Mouse (Mus musculus) heart, adult 18-20 months (tissue): ENCODE measurements around the gene Scarf2. TPM values are rescaled to one million over a fixed set of nuclear protein-coding genes. Genes with fewer than 3 reads are reported as not detected.

Experiments used
- DNase-seq, 2 experiments: peaks; one replicate each; pipeline ENCODE4 v3.0.0; 2021 to 2022; ENCODE audit warnings: mixed read lengths in 1 of 2
- long read RNA-seq, 2 experiments: library from polyadenylated mRNA; stranded (forward); transcript quantifications; one replicate each; pipeline ENCODE4 v2.0.0; 2021
- total RNA-seq, 2 experiments: library from RNA; stranded (reverse); gene quantifications; 2 replicates each; pipeline ENCODE4 v1.2.3; 2021

Scarf2 gene
- 1 to 10 TPM; 4.8 TPM for total RNA-seq
- long read RNA-seq, experiment 1, partial matches to known transcripts = 1 of 7 reads
- long read RNA-seq, experiment 1, other reads (novel, unspliced or antisense) = 3 of 7 reads
- long read RNA-seq, experiment 2, partial matches to known transcripts = 0 of 4 reads
- long read RNA-seq, experiment 2, other reads (novel, unspliced or antisense) = 1 of 4 reads

DNA sequence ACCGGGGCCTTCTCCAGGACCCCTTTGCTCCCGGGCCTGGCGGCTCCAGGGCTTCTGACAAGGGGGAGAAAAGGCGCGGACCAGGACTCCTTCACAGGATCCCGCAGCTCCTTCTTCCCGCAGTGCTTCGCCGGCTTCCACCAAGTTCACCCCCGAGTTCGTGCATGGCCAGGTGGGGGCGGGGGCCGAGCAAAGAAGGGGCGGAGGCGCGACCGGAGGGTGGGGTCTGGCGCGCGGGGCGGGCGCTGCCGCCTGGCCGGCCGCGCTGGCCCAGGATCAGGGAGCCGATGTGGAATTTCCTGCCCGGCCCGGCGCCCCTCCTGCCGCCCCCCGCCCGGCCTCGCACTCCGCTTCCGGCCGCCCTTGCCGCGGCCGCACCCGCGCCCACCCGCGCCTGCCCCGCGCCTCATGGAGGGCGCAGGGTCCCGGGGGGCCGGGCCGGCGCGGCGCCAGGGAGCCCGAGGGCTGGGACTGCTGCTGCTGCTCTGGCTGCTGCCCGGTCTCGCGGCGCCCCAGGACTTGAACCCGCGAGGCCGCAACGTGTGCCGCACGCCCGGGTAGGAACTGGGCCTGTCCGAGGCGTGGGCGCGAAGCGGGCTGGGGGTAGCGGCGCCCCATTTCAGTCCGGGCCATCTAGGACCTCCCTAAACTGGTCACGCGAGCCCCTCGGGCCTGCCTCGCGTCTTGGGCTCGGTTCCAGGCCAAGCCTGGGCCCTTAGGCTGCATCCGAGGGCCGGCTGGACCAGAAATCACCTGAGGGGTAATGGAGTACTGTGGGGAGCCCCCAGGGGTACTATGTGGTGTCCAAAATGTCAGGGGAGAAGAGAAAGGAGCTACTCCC is at the start of gene Scarf2:
Gene Scarf2, plus strand, starts transcription at position 312 of the 841 bp plus-strand sequence.
- peak; percentile 75 to 78 for DNase-seq

DNA sequence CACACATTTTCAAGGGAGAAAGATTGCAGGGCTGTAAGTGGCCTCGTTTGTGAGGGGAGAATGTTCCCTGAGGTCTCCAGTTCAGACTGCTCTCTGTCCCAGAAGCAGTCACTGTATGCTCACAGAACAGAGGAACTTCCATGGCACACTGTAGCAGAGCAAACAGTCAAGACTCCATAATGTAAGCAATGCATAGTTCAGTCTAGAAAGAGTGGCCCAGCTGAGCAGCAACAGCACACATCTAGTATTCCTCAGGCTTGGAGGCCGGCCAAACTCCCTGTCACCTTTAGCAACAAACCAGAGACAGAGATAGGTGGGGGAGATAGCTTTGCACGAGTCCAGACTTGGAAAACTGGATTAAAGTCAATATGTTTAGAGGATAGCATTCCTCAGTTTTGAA is 44.1 kb upstream of the Scarf2 start:
- peak in 1 of 2 experiments; percentile 26 for DNase-seq

DNA sequence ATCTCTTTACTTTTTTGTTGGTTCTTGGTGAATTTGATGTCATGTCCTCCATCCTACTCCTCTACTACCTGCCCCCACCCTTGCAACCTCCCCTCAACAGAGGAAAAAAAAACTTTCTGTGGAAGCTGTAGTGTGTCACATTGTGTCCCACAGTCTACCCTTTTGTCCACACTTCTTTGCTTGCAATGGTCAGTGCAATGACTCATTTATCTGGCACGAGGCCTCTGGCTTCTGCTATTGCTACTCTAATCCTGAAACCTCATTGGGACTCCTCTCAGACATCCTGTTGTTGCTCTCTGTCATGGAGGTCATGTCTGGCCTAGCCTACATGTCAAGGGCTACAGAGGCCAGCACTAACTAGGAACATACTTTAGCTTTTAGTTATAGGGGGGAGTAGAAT is 43.4 kb upstream of the Scarf2 start:
- DNase-seq = peak; percentile 54 to 70

DNA sequence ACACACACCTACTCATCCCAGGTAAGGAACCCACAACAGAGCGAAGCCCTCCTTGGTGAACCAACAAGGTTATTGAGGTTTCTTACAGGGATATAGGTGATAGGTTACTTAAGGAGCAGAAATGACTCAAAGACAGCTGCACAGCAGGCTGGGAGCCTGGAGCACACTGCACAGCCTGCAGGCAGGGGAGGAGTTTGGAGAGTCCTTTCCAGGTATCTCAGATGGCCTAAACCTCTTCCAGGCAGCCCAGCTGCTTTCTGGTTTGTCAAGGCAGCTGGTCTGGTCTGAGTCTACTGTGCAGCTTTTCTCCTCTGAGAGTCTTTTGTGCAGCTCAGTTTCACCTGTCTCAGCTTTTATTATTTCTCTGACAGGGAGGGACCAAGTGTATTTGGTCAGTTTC is 39.3 kb upstream of the Scarf2 start:
- DNase-seq = no peak

DNA sequence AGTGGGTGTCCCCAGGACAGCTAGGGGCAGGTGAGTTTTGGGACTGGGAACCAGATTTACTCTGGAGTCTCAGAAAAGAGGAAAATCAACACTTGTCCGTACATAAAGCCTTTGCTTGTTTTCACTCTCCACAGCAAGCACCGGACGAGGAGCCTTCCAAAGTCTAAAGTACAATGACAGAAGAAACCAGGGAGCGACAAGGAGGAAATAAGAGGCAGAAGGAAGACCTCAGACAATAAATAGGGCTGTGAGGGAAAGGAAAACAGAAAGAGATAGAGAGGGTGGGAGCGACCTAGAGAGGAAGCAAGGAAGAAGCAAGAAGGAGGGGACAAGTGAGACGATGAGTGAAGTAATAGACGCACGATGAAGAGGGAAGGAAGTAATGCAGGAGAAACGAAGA is 38.2 kb upstream of the Scarf2 start:
- DNase-seq = peak in 1 of 2 experiments; percentile 10

DNA sequence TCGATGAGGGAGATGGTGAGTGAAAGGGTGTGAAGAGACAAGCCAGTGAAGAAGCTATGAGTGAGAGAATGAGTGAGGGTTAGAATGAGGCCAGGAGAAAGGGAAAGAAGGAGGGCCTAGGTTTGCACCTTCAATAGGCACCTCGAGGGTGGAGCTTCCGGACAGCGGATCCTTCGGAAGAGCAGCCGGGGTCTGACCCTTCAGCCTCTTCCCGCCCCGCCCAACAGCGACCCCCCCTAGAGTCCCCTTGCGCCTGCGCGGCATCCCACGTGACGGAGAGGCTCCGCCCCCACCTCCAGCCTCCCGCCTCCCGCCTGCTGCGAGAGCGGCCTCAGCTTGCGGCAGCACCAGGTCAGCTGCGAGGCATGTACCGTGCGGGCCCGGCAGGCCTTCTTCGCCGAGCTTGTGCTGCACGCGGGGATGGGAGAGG is 37.7 kb upstream of the Scarf2 start, which contains the start of gene Klhl22:
Gene Klhl22, plus strand, starts transcription at position 275 of the 430 bp plus-strand sequence.
- peak; percentile 95 for DNase-seq

DNA sequence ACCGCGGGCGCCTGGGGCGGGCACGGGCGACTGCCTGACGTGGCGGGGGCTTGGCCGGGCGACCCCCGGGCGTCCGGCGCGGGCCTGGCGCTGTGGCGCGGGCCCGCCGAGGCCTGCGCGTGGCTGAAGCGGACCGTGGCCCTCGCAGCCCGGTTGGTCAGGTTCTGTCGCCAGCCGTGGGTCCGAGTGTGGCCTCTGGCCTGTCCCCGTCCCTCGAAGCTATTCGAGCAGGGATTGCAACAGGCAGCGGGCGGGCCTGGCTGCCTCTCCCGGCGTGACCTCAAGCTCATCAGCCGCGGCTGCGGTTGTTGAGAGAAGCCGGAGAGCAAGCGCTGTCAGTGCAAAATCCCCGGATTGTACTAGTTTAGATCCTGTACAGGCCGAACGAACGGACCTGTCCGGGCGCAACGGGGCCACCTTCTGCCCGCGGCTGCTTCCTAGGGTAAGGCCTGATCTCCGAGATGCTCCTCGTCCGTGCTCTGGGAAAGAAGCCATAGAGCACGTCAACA is 37.2 kb upstream of the Scarf2 start:
- DNase-seq = peak; percentile 50 to 73

DNA sequence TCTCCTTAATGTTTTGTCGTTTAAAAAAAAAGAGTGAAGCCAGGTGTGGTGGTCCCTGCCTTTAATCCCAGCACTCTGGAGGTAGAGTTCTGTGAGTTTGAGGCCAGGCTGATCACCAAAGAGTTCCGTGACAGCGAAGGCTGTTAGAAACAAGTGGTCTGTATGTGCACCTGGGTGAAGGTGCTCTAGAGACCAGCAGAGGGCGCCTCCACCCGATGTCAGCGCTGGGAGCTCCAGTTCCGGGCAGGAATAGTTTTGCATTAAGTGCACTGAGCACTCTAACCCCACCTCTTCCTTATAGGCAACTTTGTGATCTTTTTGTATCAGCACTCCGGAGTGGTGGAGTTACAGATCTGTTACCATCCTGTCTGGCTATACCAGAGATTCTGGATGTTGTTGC is 36.4 kb upstream of the Scarf2 start:
- DNase-seq = peak; percentile 11 to 36

DNA sequence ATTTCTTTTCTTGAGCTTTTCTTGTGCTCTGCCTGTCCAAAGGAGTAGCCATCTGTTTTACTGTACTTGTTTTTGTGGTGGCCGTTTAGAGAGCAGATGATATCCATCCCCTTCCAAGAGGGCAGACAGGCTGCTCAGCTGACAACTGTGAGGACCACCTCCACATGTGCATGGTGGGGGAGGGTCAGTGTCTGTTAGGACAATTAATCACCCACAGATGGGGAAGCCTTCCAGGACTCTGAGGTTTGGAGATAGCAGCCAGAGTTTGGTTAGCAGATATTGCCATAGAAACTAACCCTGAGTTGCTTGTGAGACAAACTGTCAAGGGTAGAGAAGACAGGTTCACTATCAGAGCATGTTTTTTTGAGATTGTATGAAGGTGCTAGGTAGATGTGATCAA is 36.0 kb upstream of the Scarf2 start:
- DNase-seq = no peak

DNA sequence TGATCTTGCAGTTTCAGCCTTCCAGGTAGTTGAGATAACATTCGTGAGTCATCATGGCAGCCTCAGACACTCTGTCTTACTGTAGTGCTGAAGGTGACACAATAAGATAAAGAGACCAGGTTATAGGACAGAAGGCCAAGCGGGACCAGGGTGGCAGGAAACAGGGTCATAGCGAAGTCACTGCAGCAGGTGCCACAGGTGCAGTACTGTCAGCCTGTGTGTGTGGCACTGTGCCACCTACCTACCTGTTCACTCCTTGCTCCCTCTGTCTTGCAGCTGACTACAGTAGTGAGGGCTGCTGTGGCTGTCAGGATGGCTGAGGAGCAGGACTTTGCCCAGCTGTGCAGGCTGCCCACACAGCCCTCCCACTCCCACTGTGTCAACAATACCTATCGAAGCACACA is 33.0 kb upstream of the Scarf2 start:
- no peak for DNase-seq

DNA sequence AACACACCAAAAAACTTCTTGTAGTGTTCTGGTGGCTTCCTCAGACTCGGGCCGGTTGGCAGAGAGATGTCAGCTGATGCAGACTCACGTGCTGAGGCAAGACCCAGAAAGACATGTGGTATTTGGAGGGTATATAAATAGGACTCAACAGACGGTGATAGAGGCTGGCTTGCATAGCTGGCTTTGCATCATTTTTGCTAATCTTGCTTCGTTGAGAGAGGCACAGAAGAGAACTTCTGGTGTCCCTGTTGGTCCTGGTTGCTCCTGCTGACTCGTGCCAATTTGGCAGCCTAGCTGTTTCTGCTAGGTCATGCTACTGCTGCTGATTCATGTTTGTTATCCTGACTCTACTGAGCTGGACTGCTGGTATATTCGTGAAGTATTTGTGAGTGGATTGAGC is 28.2 kb upstream of the Scarf2 start:
- peak; percentile 70 to 81 for DNase-seq

DNA sequence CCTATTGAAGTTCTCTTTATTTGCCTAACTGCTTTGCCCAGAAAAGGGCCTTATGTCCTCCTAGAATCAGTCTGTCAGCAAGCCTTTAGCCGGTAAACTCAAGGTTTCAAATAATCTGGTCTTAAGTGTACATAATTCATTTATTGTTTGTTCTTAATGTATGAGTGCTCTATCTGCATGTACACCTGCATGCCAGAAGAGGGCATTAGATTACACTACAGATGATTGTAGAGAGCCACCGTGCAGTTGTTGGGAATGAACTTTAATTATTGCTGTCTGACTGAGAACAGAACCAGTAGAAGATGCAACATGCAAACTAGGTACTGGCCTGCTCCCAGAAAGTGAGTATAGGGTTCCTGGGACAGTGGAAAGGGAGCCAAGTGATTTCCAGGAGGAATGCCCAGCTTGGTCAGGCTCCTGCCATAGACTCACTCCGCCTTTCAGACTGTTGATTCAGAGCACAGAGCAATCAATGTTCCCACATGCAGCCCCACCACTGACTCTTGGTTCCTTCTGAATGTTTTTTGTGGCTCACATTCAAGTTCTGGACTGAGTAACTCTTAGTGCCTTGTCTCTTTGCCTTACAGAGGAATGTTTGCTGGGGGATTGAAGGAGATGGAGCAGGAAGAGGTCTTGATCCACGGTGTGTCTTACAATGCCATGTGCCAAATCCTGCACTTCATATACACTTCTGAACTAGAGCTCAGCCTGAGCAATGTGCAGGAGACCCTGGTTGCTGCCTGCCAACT is 25.8 kb upstream of the Scarf2 start:
- DNase-seq = peak; percentile 36 to 52

DNA sequence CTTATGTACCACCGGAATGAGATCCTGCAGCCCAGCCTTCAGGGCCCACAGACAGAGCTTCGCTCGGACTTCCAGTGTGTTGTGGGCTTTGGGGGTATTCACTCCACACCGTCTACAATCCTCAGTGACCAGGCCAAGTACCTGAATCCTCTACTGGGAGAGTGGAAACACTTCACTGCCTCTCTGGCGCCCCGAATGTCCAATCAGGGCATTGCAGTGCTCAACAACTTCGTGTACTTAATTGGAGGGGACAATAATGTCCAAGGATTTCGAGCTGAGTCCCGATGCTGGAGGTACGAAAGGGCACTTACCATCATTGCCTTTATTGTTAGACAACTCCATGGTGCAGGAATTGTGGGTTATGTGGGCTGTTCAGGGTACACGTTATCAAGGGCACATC is 20.3 kb upstream of the Scarf2 start:
- DNase-seq = peak in 1 of 2 experiments; percentile 60

DNA sequence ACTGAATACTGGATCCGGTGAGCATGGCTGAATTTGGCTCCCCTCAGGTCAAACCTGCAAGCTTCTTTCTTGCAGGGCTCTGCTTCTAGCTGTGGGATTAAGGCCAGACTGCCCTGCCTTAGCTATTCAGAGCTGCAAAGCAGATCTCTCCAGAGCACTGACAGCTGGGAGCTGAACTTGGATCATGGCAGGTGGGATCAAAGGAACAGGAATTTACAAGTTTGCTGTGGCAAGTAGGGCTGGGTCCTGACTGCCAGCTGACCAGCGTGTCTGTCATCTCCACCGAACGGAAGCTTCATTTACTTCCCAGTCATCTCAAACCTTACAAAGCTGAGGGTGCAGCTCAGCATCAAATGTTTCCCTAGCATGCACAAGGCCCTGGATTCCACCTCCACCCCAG is 18.9 kb upstream of the Scarf2 start:
- no peak for DNase-seq

DNA sequence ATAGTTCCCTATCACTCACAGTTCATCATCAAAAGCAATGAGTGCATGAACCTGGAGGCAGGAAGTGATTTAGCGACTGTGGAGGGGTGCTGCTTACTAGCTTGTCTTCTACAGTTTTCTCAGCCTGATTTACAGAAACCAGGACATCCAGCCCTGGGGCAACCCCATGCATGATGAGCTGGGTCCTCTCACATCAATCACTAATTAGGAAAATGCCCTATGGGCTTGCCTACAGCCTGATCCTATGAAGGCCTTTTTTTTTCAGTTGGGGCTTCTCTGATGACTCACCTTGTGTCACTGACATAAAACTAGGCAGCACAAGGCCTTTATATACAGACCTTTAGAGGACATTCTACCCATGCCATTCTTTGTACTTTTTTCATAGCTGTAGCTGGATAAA is 17.4 kb upstream of the Scarf2 start:
- DNase-seq = no peak

DNA sequence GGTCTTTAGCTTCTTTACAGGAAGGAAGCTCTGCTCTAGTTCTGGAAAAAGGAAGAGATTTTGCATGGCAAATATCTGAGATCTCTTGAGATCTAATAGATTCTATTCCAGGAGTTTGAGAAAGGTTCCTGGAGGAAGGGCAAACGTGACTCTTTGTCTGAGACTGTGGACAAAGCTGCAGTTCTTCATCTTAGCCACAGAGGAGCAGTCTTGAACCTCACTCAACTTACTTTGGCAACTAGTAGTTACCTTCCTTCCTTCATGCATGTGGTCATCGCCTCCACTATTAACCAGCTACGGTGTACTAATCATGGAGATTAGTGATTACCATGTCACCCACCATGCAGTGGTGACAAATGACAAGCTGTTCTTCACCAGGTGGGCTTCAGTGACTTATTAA is 11.7 kb upstream of the Scarf2 start:
- no peak for DNase-seq

DNA sequence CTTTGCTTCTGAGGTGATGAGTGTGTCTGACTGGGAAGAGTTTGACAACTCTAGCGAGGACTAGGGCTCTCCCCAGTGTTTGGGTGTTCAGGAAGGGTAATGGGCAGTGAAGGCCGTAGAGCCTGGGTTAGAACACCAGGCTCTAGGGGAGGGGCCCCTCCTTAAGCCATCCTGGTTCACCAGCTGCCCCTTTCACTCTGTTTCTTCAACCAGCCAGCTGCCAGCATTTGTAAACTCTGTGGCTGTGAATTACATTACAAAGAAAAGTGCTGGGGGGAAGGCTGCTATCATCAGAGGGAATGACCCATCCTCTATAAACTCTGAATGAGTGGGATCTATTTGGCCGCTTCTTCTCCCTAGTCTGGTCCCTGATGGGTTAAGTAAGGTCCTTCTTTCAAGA is 4.4 kb upstream of the Scarf2 start:
- no peak for DNase-seq

DNA sequence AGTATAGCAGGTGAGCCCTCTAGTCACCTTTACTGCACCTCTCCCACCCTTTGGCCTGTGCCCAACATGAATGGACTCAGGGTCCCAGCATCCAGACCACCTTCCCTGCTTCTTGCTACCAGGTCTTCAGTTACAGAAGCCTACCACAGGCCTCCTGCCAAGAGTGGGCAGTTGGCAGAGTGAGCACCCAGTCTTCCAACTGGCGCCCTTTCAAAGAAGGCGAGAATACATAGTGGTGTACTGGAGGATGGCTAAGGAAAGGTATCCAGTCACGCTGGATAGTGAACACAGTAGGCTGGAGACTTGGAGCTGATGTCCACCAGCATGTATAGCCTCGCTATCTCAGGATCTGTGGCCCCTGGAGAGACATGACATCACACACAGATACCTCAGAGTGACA is 3.0 kb upstream of the Scarf2 start:
- DNase-seq = no peak

DNA sequence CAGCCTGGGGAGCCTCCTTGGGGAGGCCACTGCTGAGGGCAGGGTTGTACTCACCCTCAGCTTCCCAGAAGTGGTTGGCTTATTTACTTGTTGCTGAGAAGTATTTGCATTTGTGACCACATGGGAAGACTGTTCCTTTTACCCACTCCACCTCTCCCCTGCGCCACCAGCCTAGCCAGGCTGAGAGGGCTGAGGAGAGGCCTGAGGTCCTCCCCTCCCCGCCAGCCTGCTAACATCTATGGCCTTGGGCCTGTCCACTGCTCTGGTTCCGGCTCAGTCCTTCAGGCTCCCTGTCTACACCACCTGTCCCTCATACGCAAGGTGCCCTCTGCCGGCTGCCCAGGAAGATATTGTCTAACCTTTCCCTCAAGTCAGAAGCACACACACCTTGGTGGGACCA is 1.4 kb upstream of the Scarf2 start:
- no peak for DNase-seq

DNA sequence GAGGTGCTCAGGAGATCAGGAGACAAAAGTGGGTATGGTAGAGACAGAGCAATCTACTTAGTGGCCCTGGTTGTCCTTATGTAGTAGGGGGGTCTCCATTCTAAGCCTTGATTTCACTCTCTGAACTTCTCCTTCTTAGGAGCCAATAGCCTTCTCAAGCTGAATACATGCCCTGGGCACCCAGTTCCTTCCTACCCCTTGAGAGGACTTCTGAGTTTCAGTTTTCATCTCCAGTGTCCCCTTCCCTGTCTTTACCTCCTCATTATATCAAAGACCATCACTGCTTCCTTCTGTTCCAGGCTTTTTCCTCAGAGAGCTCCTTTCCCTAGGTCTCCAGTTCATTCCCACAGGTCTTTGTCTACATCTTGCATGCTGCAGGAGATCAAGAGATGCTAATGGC is 563 bp upstream of the Scarf2 start:
- DNase-seq = no peak

DNA sequence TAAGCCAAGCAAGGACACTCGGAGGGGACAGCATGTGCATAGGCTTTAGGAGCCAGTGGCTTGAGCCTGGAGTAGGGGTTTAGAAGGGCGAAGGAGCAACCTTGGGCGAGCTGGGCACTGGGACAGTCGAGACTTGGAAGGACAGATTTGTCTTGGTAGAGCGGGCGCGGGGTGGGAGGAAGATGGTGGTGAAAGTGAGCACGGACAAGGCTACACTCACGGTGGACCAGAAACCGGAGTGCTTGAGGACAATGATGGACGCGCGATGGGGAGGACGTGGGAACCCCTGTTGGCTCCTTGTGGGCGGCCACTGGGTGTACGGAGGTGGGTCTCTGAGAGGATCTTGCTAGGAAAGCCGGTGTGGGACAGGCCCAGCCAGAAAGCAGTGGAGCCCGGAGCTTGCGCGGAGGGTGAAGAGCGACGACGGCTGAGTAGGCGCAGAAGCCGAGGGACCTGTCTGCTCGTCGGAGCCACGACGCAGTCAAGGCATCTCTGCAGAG is 780 bp downstream of the Scarf2 start:
- DNase-seq = peak in 1 of 2 experiments; percentile 68
